Mouse (Mus musculus) intestine, postnatal 0 days (tissue): ENCODE data around the gene Arhgef3. TPM values are rescaled to one million over a fixed set of nuclear protein-coding genes. Genes with fewer than 3 reads are reported as not detected.

Experiments used
- ATAC-seq: fragments of 200-750 bp; cut with Nextera tagmentation; 2 replicates; pipeline ENCODE4 v1.8.0; 2017; ENCODE audit warnings: mild to moderate bottlenecking, moderate TSS enrichment, moderate library complexity
- H3K27ac ChIP-seq: fragments of 300-500 bp; sonication (generic); 2 replicates; pipeline ENCODE4 v1.5.1; 2014; ENCODE audit warnings: mild to moderate bottlenecking, low read depth, low read length, moderate library complexity
- H3K27me3 ChIP-seq: fragments of 300-500 bp; sonication (generic); replicated peaks from 2 replicates; pipeline ENCODE4 v1.6.1; 2014; ENCODE audit warnings: low read length, mixed read lengths; ENCODE audit not compliant: control insufficient read depth, insufficient read depth
- H3K36me3 ChIP-seq: fragments of 300-500 bp; sonication (generic); 2 replicates; pipeline ENCODE4 v1.6.1; 2014; ENCODE audit warnings: mild to moderate bottlenecking, moderate library complexity; ENCODE audit not compliant: control insufficient read depth, insufficient read depth
- H3K4me1 ChIP-seq: fragments of 300-500 bp; sonication (generic); replicated peaks from 2 replicates; pipeline ENCODE4 v1.6.1; 2014; ENCODE audit warnings: antibody characterized with exemption, low read length, mixed read lengths; ENCODE audit not compliant: control insufficient read depth, insufficient read depth
- H3K4me2 ChIP-seq: fragments of 300-500 bp; sonication (generic); replicated peaks from 2 replicates; pipeline ENCODE4 v1.6.1; 2014; ENCODE audit warnings: low read depth, mild to moderate bottlenecking, moderate library complexity
- H3K4me3 ChIP-seq: fragments of 300-500 bp; sonication (generic); 2 replicates; pipeline ENCODE4 v1.5.1; 2014; ENCODE audit warnings: low read depth, low read length
- H3K9ac ChIP-seq: fragments of 300-500 bp; sonication (generic); 2 replicates; pipeline ENCODE4 v1.6.1; 2014; ENCODE audit warnings: mild to moderate bottlenecking, low read depth, low read length
- H3K9me3 ChIP-seq: fragments of 300-500 bp; sonication (generic); 2 replicates; pipeline ENCODE4 v1.6.1; 2016; ENCODE audit warnings: mixed run types; ENCODE audit not compliant: control insufficient read depth
- CTCF ChIP-seq: sonication (generic); IDR thresholded peaks from 2 replicates; pipeline ENCODE4 v1.5.1; 2016; ENCODE audit warnings: low read depth, mild to moderate bottlenecking, control low read depth, antibody characterized with exemption, moderate library complexity
- WGBS: fragments of 180-500 bp; shearing (Covaris S2); extraction: QIAGEN DNeasy Blood & Tissue Kit; methylation state at CpG from one replicate; pipeline ENCODE4 v1.1.7; 2014; 5-methylcytosine and 5-hydroxymethylcytosine counted together
- polyA plus RNA-seq: library from polyadenylated mRNA; unstranded; fragments of >200 nt; fragmentation: Nextera tagmentation; extraction: Ambion mirVana; gene quantifications from 2 replicates; pipeline ENCODE4 v1.2.1, GENCODE M21; 2015

Arhgef3 gene
- polyA plus RNA-seq, 1 experiment from 2014 or later = 12.2 TPM

DNA sequence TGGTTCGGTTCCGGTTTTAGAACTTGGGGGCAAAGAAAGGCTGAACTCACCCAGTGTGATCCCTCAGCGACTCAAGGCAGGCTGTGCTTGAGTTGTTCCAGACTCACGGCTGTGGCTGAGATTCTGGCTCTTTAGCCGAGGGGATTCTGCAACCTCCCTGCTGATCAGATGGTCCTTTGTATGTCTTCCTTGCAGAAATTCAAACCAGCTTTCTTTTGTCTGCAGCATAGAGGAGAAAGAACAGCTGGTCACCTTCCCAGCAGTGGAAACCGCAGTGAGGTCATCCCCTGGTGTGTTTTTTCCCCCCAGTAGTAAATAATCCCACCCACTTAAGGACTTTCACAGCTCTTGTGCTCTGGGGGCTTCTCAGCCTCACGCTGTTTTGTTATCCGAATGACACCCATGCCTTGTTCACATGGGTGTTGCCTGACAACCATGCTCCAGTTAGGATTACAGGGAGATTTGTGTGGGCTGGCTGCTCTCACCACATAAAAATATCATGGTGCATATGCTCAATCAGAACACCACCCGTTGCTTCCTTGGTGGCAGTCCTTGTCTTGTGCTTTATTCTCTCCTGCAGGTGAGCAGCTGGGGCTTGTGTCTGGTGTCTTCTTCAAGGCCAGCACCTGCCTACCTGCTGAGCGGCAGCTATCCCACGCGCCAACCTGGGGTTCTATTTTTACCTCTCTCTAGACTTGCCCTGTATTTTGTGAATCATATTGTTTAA lies 8.8 kb upstream of the Arhgef3 start:
- Histone ChIP-seq H3K36me3 (no peaks in the 10 kb centered on the region), H3K4me3 (no peak overlapping the region), H3K27ac (no peak overlapping the region), H3K9me3 (no peaks in the 10 kb centered on the region), H3K4me2 (no peak overlapping the region), H3K9ac (no peak overlapping the region), H3K27me3 (no peaks in the 10 kb centered on the region), H3K4me1 (no peaks in the 10 kb centered on the region)
- TF ChIP-seq CTCF = no peak
- WGBS = 71% methylated on average over 12 of the region's 12 CpGs
- ATAC-seq = no peak

DNA sequence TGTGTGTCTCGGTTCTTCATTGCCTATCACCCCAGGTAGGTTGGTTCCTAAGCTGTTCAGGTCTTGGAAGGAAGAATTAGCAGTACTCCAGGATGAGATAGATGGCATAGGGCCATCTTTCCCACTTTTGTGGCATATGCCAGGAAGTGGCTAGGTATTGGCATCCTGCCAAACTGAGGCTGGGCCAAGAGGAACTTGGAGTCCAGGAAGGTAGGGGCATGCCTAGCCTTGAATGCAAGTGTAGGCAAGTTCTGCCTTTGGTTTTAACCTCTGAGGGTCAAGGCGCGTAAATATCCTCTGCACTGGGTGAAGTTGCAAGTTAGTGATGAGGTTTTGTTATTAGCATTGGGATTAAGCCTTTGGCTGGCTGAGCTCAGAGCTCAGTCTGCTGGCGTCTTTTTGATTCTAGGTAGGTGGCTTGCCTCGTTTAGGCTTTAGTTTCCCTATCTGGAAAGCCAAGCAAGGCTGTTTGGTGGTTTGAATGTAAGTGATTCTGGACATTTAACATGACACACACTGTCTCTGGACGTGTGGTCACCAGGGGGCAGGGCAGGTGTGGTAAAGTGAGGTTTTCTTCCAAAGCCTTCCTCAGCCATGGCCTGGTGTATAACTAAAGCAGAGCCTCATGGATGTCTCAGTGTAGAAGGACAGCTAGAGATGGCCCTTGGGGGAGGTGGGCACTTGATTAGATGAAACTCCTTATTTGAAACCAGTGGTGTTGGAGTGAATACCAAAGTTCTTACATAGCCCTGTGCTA lies 5.8 kb upstream of the Arhgef3 start:
- H3K4me2 ChIP-seq = no peak overlapping the region
- H3K9ac ChIP-seq = no peak overlapping the region
- WGBS = 70% methylated on average over 6 of the region's 6 CpGs
- TF ChIP-seq CTCF = peak; percentile 66
- H3K27me3 ChIP-seq = no peaks in the 10 kb centered on the region
- H3K4me3 ChIP-seq = no peak overlapping the region
- no peak for ATAC-seq
- H3K36me3 ChIP-seq = no peaks in the 10 kb centered on the region
- H3K9me3 ChIP-seq = no peaks in the 10 kb centered on the region
- no peak overlapping the region for H3K27ac ChIP-seq
- peaks cover under 1% of the 10 kb centered on the region; the same call in 1 of the 2 replicates for H3K4me1 ChIP-seq

DNA sequence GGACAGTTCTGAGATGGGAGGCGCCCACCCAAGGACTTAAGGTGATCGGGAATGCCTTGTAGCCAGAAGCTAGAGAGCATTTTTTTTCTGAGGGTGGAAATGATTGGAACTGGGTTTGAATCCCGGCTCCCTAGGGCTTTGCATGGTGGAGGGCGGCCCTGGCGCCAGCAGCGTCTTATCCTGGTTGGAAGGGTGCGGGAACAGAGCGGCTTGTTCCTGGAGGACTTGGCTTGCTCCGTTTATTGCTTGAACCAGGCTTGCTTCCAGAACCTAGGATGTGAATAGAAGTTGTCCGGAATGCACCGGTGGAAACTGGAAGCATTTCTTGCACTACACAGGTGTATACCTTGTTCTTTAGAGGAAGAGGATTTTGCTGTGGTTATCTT lies 569 bp downstream of the Arhgef3 start:
- peak overlapping the region; percentile 71 for H3K4me3 ChIP-seq

DNA sequence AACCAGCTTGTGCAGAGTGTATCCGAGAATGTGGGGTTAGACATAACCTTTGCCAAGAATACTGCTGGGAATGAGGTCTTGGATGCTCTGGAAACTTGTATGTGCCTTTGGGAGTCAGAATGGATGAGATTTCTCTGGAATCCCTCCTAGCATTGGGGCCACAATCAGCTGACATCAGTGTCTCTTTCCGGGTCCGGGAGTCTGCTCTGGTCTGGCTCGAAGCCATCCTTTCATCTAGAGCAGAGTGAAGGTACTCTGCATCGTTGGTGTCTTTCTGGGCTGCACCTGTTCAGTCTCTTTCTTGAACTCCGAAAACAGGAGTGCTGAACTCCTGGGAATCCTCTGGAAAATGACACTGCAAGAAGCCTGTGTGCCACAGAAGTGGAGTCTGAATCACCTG lies 1.3 kb downstream of the Arhgef3 start:
- Histone ChIP-seq H3K27me3 (no peaks in the 10 kb centered on the region), H3K9ac (no peak overlapping the region), H3K4me1 (peaks cover 5% of the 10 kb centered on the region; the same call in 1 of the 2 replicates), H3K9me3 (no peaks in the 10 kb centered on the region), H3K4me2 (no peak overlapping the region), H3K27ac (no peak overlapping the region), H3K36me3 (no peaks in the 10 kb centered on the region), H3K4me3 (no peak overlapping the region)
- WGBS = 59% methylated on average over 6 of the region's 6 CpGs
- no peak for TF ChIP-seq CTCF
- no peak for ATAC-seq

More for the DNA sequence above, 569 bp downstream of the Arhgef3 start:
- 0 out of 2 replicates have a peak overlapping the region, but pooled peaks have one; percentile 60 for H3K9ac ChIP-seq
- TF ChIP-seq CTCF = no peak
- no peaks in the 10 kb centered on the region for H3K36me3 ChIP-seq
- H3K4me1 ChIP-seq = peaks cover 5% of the 10 kb centered on the region; the same call in 1 of the 2 replicates
- peak overlapping the region; percentile 96 for H3K4me2 ChIP-seq
- WGBS = 13% methylated on average over 11 of the region's 11 CpGs
- ATAC-seq = no peak
- no peak overlapping the region for H3K27ac ChIP-seq
- H3K9me3 ChIP-seq = no peaks in the 10 kb centered on the region
- no peaks in the 10 kb centered on the region for H3K27me3 ChIP-seq

DNA sequence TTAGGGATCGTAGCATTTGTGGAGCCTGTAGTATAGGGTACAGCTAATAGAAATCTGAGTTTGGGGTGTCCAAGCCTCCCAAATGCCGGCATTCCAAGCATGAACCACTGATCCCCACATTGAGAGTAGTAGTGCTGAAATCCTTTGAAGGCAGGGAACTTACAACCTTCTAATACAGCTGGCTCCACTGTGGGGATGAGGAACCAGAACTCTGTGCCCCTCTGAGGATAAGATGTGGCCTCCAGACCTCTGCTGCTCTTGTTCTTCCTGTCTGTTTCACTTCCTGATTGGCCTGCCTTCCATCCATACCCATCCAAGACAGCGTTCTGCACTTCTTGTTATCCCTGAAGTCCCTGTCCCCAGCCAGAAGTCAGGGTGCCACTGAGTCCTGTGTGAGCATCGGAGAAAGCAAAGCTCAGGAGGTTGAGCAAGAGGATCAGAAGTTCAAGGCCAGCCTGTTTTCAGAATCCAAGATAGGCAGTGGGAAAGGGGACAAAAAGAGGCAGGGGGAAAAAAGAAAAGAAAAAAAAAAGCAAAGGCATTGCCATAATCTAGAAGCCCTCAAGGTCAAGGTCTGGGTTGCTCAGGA lies 2.0 kb downstream of the Arhgef3 start:
- TF ChIP-seq CTCF = no peak
- Histone ChIP-seq H3K9me3 (no peaks in the 10 kb centered on the region), H3K4me1 (peaks cover 5% of the 10 kb centered on the region; the same call in 1 of the 2 replicates), H3K4me2 (no peak overlapping the region), H3K9ac (no peak overlapping the region), H3K27ac (no peak overlapping the region), H3K27me3 (no peaks in the 10 kb centered on the region), H3K36me3 (no peaks in the 10 kb centered on the region), H3K4me3 (no peak overlapping the region)
- no peak for ATAC-seq
- whole genome bisulfite sequencing = 71% methylated on average over 4 of the region's 4 CpGs

DNA sequence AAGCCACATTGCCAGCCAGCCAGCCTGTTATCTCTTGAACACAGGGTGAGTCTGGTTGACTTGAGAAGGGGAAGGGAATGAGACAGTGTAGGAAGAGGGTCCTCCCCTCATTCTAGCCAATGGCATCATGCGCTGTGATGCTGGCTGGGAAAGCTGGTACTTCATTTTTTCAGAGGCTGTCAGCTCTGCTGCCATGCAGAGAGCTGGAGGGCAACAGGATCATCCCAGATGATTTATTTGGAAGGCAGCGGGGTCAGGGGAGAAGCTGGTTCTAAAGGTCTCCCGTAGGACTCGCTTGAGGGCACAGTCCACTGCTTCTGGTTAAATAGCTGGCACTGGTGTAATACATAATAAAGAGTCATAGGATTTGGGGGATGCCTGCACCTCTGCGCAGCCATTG lies 3.8 kb downstream of the Arhgef3 start:
- Histone ChIP-seq H3K36me3 (no peaks in the 10 kb centered on the region), H3K9ac (no peak overlapping the region), H3K27ac (no peak overlapping the region), H3K4me1 (peaks cover 5% of the 10 kb centered on the region; the same call in 1 of the 2 replicates), H3K9me3 (no peaks in the 10 kb centered on the region), H3K27me3 (no peaks in the 10 kb centered on the region), H3K4me3 (no peak overlapping the region), H3K4me2 (no peak overlapping the region)
- no peak for TF ChIP-seq CTCF
- 78% methylated on average over 5 of the region's 5 CpGs for WGBS
- ATAC-seq = no peak
